Mouse (Mus musculus): ENCODE data around the gene Pds5b. TPM values are rescaled to one million over a fixed set of nuclear protein-coding genes. Genes with fewer than 3 reads are reported as not detected.
"Not testable (repeated sequence)": the region's sequence is repeated elsewhere in the genome, so short reads cannot be mapped to it uniquely, and the experiment has no call there.

The Pds5b gene
- polyA plus RNA-seq, 1 experiment from 2014 or later = 39.6 TPM

DNA sequence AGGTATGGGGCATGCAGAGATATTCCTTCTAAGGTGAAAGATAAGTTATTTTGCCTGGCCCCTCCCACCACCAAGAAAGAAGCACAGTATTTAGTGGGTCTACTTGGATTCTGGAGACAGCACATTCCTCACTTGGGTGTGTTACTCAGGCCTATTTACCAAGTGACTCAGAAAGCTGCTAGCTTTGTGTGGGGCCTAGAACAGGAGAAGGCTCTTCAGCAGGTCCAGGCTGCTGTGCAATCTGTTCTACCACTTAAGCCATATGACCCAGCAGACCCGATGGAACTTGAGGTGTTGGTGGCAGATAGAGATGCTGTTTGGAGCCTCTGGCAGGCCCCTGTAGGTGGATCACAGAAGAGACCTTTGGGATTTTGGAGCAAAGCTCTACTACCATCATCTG is 33.1 kb downstream of the Pds5b start:
- ATAC-seq (ENCODE audit: insufficient number of reproducible peaks, insufficient read depth, low FRiP score, low TSS enrichment, low read depth); H3K9me3 ChIP-seq; H3K4me3 ChIP-seq; H3K9ac ChIP-seq; H3K36me3 ChIP-seq; H3K4me2 ChIP-seq; H3K27me3 ChIP-seq; H3K27ac ChIP-seq: not testable (repeated sequence)
- peaks cover 10% of the 10 kb centered on the region; the same call in 1 of the 2 replicates for H3K4me1 ChIP-seq
- 85% methylated on average over 1 of the region's 1 CpGs for WGBS

- H3K36me3 ChIP-seq; H3K4me2 ChIP-seq; H3K9me3 ChIP-seq; ATAC-seq (ENCODE audit: insufficient number of reproducible peaks, insufficient read depth, low FRiP score, low TSS enrichment, low read depth); H3K9ac ChIP-seq; H3K27ac ChIP-seq; H3K27me3 ChIP-seq; H3K4me3 ChIP-seq: not testable (repeated sequence)
- WGBS = 94% methylated on average over 3 of the region's 3 CpGs
- peaks cover 10% of the 10 kb centered on the region; the same call in 1 of the 2 replicates for H3K4me1 ChIP-seq
Measured at GRCm38 (mm10) chr5:150707181-150707580, 33.6 kb downstream of the Pds5b start.

- Histone ChIP-seq H3K9me3 (no peaks in the 10 kb centered on the region), H3K4me1 (peaks cover 10% of the 10 kb centered on the region; the same call in 1 of the 2 replicates), H3K27me3 (no peaks in the 10 kb centered on the region), H3K4me2 (no peak overlapping the region), H3K4me3 (no peak overlapping the region), H3K9ac (no peak overlapping the region), H3K27ac (no peak overlapping the region), H3K36me3 (0 out of 2 replicates have a peak, but pooled peaks cover 3% of the 10 kb centered on the region)
- 93% methylated on average over 4 of the region's 4 CpGs for WGBS
- no peak for ATAC-seq (ENCODE audit: insufficient number of reproducible peaks, insufficient read depth, low FRiP score, low TSS enrichment, low read depth)
Measured at GRCm38 (mm10) chr5:150711503-150711902, 38.0 kb downstream of the Pds5b start.

GRCm38 (mm10) chr5:150713431-150713830 is 39.9 kb downstream of the Pds5b start:
- Histone ChIP-seq H3K9ac (no peak overlapping the region), H3K4me3 (no peak overlapping the region), H3K9me3 (no peaks in the 10 kb centered on the region), H3K27me3 (no peaks in the 10 kb centered on the region), H3K4me2 (no peak overlapping the region), H3K36me3 (0 out of 2 replicates have a peak, but pooled peaks cover 2% of the 10 kb centered on the region), H3K27ac (no peak overlapping the region), H3K4me1 (peaks cover 10% of the 10 kb centered on the region)
- ATAC-seq (ENCODE audit: insufficient number of reproducible peaks, insufficient read depth, low FRiP score, low TSS enrichment, low read depth) = no peak

DNA sequence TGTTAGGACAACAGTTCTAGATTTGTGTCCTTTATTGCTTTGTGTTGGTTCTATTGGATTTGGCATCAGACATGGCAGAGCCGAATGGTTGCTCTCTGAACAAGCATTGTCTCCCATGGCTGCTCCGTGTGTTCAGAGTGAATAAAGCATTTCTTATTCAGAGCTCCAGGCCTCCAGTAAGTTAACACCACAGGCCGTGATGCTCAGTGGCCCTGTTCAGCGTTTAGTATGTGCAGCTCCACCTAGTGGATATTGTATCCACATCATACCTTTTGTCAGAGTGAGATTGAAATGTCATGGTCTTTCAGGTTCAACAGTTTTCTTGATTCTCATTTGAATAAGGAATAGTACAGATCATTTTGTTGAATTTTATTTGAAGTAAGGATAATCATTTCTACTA is 44.2 kb downstream of the Pds5b start:
- WGBS = 13% methylated on average over 4 of the region's 4 CpGs
- no peaks in the 10 kb centered on the region for H3K9me3 ChIP-seq
- H3K27ac ChIP-seq = no peak overlapping the region
- no peak overlapping the region for H3K4me3 ChIP-seq
- no peaks in the 10 kb centered on the region for H3K27me3 ChIP-seq
- H3K9ac ChIP-seq = no peak overlapping the region
- H3K36me3 ChIP-seq = peaks cover 17% of the 10 kb centered on the region
- no peak for ATAC-seq (ENCODE audit: insufficient number of reproducible peaks, insufficient read depth, low FRiP score, low TSS enrichment, low read depth)
- no peak overlapping the region for H3K4me2 ChIP-seq
- no peaks in the 10 kb centered on the region; the same call in 1 of the 2 replicates for H3K4me1 ChIP-seq

- Histone ChIP-seq H3K4me3 (no peak overlapping the region), H3K4me1 (no peaks in the 10 kb centered on the region), H3K27me3 (no peaks in the 10 kb centered on the region), H3K9ac (no peak overlapping the region), H3K4me2 (no peak overlapping the region), H3K36me3 (peaks cover 44% of the 10 kb centered on the region), H3K27ac (no peak overlapping the region), H3K9me3 (no peaks in the 10 kb centered on the region)
- ATAC-seq (ENCODE audit: insufficient number of reproducible peaks, insufficient read depth, low FRiP score, low TSS enrichment, low read depth) = no peak
- 82% methylated on average over 1 of the region's 1 CpGs for WGBS
Measured at GRCm38 (mm10) chr5:150724641-150725040, 51.1 kb downstream of the Pds5b start.

- not testable (repeated sequence) for H3K4me2 ChIP-seq; ATAC-seq (ENCODE audit: insufficient number of reproducible peaks, insufficient read depth, low FRiP score, low TSS enrichment, low read depth); H3K4me1 ChIP-seq; H3K9ac ChIP-seq; H3K27me3 ChIP-seq; H3K9me3 ChIP-seq; H3K4me3 ChIP-seq; H3K27ac ChIP-seq
- WGBS = 85% methylated on average over 3 of the region's 3 CpGs
- H3K36me3 ChIP-seq = peaks cover 44% of the 10 kb centered on the region
Measured at GRCm38 (mm10) chr5:150737028-150737427, 63.5 kb downstream of the Pds5b start.

- Histone ChIP-seq H3K27ac (no peak overlapping the region), H3K27me3 (no peaks in the 10 kb centered on the region), H3K4me1 (no peaks in the 10 kb centered on the region), H3K4me3 (no peak overlapping the region), H3K9ac (no peak overlapping the region), H3K9me3 (no peaks in the 10 kb centered on the region), H3K4me2 (no peak overlapping the region), H3K36me3 (peaks cover 35% of the 10 kb centered on the region)
- WGBS = 74% methylated on average over 7 of the region's 7 CpGs
- no peak for ATAC-seq (ENCODE audit: insufficient number of reproducible peaks, insufficient read depth, low FRiP score, low TSS enrichment, low read depth)
Measured at GRCm38 (mm10) chr5:150739311-150739710, 65.8 kb downstream of the Pds5b start.

- Histone ChIP-seq H3K9me3 (no peaks in the 10 kb centered on the region), H3K9ac (no peak overlapping the region), H3K4me1 (no peaks in the 10 kb centered on the region), H3K36me3 (peaks cover 29% of the 10 kb centered on the region), H3K4me3 (no peak overlapping the region), H3K27ac (no peak overlapping the region), H3K4me2 (no peak overlapping the region), H3K27me3 (no peaks in the 10 kb centered on the region)
- WGBS = 33% methylated on average over 1 of the region's 2 CpGs
- ATAC-seq (ENCODE audit: insufficient number of reproducible peaks, insufficient read depth, low FRiP score, low TSS enrichment, low read depth) = no peak
Measured at GRCm38 (mm10) chr5:150740597-150740996, 67.1 kb downstream of the Pds5b start.

- ATAC-seq (ENCODE audit: insufficient number of reproducible peaks, insufficient read depth, low FRiP score, low TSS enrichment, low read depth) = no peak
- no peak overlapping the region for H3K9ac ChIP-seq
- no peaks in the 10 kb centered on the region for H3K27me3 ChIP-seq
- no peak overlapping the region for H3K27ac ChIP-seq
- H3K36me3 ChIP-seq = peaks cover 51% of the 10 kb centered on the region
- 90% methylated on average over 5 of the region's 5 CpGs for WGBS
- no peaks in the 10 kb centered on the region for H3K9me3 ChIP-seq
- no peak overlapping the region for H3K4me2 ChIP-seq
- H3K4me1 ChIP-seq = no peaks in the 10 kb centered on the region
- no peak overlapping the region for H3K4me3 ChIP-seq
Measured at GRCm38 (mm10) chr5:150756623-150757022, 83.1 kb downstream of the Pds5b start.

GRCm38 (mm10) chr5:150772403-150772802 is 98.9 kb downstream of the Pds5b start:
- no peak overlapping the region for H3K4me3 ChIP-seq
- H3K9me3 ChIP-seq = no peaks in the 10 kb centered on the region
- peaks cover 5% of the 10 kb centered on the region; the same call in 1 of the 2 replicates for H3K4me1 ChIP-seq
- no peaks in the 10 kb centered on the region for H3K27me3 ChIP-seq
- H3K27ac ChIP-seq = no peak overlapping the region
- H3K9ac ChIP-seq = no peak overlapping the region
- 34% methylated on average over 5 of the region's 5 CpGs for WGBS
- no peak overlapping the region for H3K4me2 ChIP-seq
- ATAC-seq (ENCODE audit: insufficient number of reproducible peaks, insufficient read depth, low FRiP score, low TSS enrichment, low read depth) = no peak
- peaks cover 26% of the 10 kb centered on the region for H3K36me3 ChIP-seq

DNA sequence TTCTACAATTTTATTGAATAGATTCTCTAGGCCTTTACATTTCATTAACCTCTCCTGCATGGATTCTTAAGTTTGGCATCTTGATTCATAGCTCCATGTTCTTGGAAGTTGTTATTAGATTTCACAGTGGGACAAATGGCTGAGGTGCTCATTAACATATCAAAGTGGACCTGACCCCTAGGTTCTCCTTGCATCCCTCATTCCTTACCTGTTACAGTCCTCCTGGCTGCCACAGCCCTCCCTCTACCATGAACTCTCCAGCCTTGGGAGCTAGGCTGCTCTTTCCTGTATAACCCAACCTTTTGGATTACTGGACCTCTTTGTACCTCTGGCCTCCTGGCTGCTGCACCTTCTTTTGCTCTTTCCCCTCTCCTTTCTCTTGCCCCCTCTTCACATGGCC is 99.5 kb downstream of the Pds5b start:
- H3K4me3 ChIP-seq = no peak overlapping the region
- H3K27ac ChIP-seq = no peak overlapping the region
- H3K36me3 ChIP-seq = peaks cover 28% of the 10 kb centered on the region
- ATAC-seq (ENCODE audit: insufficient number of reproducible peaks, insufficient read depth, low FRiP score, low TSS enrichment, low read depth) = no peak
- H3K4me1 ChIP-seq = peaks cover 5% of the 10 kb centered on the region; the same call in 1 of the 2 replicates
- H3K9ac ChIP-seq = no peak overlapping the region
- no peaks in the 10 kb centered on the region for H3K27me3 ChIP-seq
- H3K4me2 ChIP-seq = no peak overlapping the region
- H3K9me3 ChIP-seq = no peaks in the 10 kb centered on the region

DNA sequence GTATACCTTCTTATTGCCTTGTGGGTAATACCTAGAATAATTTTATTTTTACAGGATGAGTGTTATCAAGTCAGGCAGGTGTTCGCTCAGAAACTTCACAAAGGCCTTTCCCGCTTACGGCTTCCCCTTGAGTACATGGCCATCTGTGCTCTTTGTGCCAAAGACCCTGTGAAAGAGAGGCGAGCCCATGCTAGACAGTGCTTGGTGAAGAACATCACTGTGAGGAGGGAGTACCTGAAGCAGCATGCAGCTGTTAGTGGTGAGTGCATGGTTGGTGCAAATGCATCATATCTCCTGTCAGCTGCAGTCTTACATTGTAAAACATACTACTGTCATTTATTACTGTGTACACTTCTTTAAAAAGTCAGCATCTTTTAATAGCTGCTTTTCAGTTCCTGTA is 114.7 kb downstream of the Pds5b start:
- ATAC-seq (ENCODE audit: insufficient number of reproducible peaks, insufficient read depth, low FRiP score, low TSS enrichment, low read depth) = no peak
- no peak overlapping the region for H3K4me3 ChIP-seq
- no peaks in the 10 kb centered on the region for H3K4me1 ChIP-seq
- peaks cover 61% of the 10 kb centered on the region for H3K36me3 ChIP-seq
- 94% methylated on average over 4 of the region's 4 CpGs for WGBS
- H3K27me3 ChIP-seq = no peaks in the 10 kb centered on the region
- H3K27ac ChIP-seq = no peak overlapping the region
- no peak overlapping the region for H3K4me2 ChIP-seq
- H3K9ac ChIP-seq = no peak overlapping the region
- H3K9me3 ChIP-seq = no peaks in the 10 kb centered on the region
